Mouse (Mus musculus): ENCODE results near the gene 4921539E11Rik.
A peak's percentile ranks its signal among the peaks of the same experiment; 100 is the strongest.

4921539E11Rik gene

GRCm38 (mm10) chr4:103290763-103291162 is at the start of gene 4921539E11Rik:
Gene 4921539E11Rik, minus strand, starts transcription at chr4:103290863.
- no peak for DNase-seq (ENCODE audit: low spot score in 2 of 2)

GRCm38 (mm10) chr4:103335134-103335533 is 44.5 kb upstream of the 4921539E11Rik start:
- no peak for DNase-seq (ENCODE audit: low spot score in 2 of 2)

- no peak for DNase-seq (ENCODE audit: low spot score in 2 of 2)
Observed at GRCm38 (mm10) chr4:103329348-103329747, 38.7 kb upstream of the 4921539E11Rik start.

- peak in 1 of 2 experiments; percentile 35 for DNase-seq (ENCODE audit: low spot score in 2 of 2)
Observed at GRCm38 (mm10) chr4:103326994-103327393, 36.3 kb upstream of the 4921539E11Rik start.

GRCm38 (mm10) chr4:103324688-103325451 is 34.2 kb upstream of the 4921539E11Rik start:
- DNase-seq (ENCODE audit: low spot score in 2 of 2) = no peak

GRCm38 (mm10) chr4:103321461-103321860 is 30.8 kb upstream of the 4921539E11Rik start:
- no peak for DNase-seq (ENCODE audit: low spot score in 2 of 2)

GRCm38 (mm10) chr4:103315861-103316260 is 25.2 kb upstream of the 4921539E11Rik start:
- DNase-seq (ENCODE audit: low spot score in 2 of 2) = no peak

GRCm38 (mm10) chr4:103314526-103314910 is 23.9 kb upstream of the 4921539E11Rik start:
- no peak for DNase-seq (ENCODE audit: low spot score in 2 of 2)

GRCm38 (mm10) chr4:103313587-103314525 is 23.2 kb upstream of the 4921539E11Rik start, which contains the start of gene Oma1:
Gene Oma1, plus strand, starts transcription at chr4:103313812.
- DNase-seq (ENCODE audit: low spot score in 2 of 2) = peak; percentile 97 to 98

- no peak for DNase-seq (ENCODE audit: low spot score in 2 of 2)
Observed at GRCm38 (mm10) chr4:103303851-103304250, 13.2 kb upstream of the 4921539E11Rik start.

- no peak for DNase-seq (ENCODE audit: low spot score in 2 of 2)
Observed at GRCm38 (mm10) chr4:103299342-103299741, 8.7 kb upstream of the 4921539E11Rik start.

GRCm38 (mm10) chr4:103288342-103288741 is 2.3 kb downstream of the 4921539E11Rik start:
- no peak for DNase-seq (ENCODE audit: low spot score in 2 of 2)

- no peak for DNase-seq (ENCODE audit: low spot score in 2 of 2)
Observed at GRCm38 (mm10) chr4:103273021-103273420, 17.6 kb downstream of the 4921539E11Rik start.

- DNase-seq (ENCODE audit: low spot score in 2 of 2) = no peak
Observed at GRCm38 (mm10) chr4:103269336-103269735, 21.3 kb downstream of the 4921539E11Rik start.

GRCm38 (mm10) chr4:103265166-103265565 is 25.5 kb downstream of the 4921539E11Rik start:
- no peak for DNase-seq (ENCODE audit: low spot score in 2 of 2)

- DNase-seq (ENCODE audit: low spot score in 2 of 2) = no peak
Observed at GRCm38 (mm10) chr4:103263812-103264396, 26.8 kb downstream of the 4921539E11Rik start.

GRCm38 (mm10) chr4:103263378-103263777 is 27.3 kb downstream of the 4921539E11Rik start:
- no peak for DNase-seq (ENCODE audit: low spot score in 2 of 2)

GRCm38 (mm10) chr4:103258817-103259216 is 31.8 kb downstream of the 4921539E11Rik start:
- no peak for DNase-seq (ENCODE audit: low spot score in 2 of 2)

GRCm38 (mm10) chr4:103253846-103254245 is 36.8 kb downstream of the 4921539E11Rik start:
- no peak for DNase-seq (ENCODE audit: low spot score in 2 of 2)

- no peak for DNase-seq (ENCODE audit: low spot score in 2 of 2)
Observed at GRCm38 (mm10) chr4:103249436-103250085, 41.1 kb downstream of the 4921539E11Rik start.

- DNase-seq (ENCODE audit: low spot score in 2 of 2) = no peak
Observed at GRCm38 (mm10) chr4:103247813-103248212, 42.9 kb downstream of the 4921539E11Rik start.

Measured in heart, adult 9 months (tissue).